Mouse (Mus musculus): ENCODE data around the gene Slc7a6.

DNA sequence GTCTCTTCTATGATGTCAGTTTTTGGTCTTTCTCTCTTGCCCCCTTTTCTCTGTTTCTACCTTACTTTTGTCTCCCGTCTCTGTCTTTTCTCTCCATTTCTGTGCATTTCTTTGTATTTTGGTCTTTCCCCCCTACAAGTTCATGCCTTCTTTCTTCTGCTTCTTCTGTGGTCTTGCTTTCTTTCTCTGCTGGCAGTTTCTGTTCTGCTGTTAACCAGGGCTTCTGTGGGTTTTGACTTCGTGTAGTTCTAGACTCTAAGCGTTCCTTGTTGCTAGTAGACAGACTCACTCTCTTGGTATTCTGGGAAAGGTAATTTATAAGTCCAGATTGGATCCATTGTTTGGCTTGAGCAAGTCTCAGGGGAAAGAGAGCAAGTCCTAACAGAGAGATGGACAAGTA lies 17.7 kb downstream of the Slc7a6 start:
- TF ChIP-seq FLI1 (IDR thresholded peaks at IDR 0.05; ENCODE audit: low read length) = no peak
- TF ChIP-seq GATA1 (IDR thresholded peaks at IDR 0.05; ENCODE audit: borderline replicate concordance, low read length) = no peak
